Mouse (Mus musculus): ENCODE measurements around the gene Tnfrsf25.

DNA sequence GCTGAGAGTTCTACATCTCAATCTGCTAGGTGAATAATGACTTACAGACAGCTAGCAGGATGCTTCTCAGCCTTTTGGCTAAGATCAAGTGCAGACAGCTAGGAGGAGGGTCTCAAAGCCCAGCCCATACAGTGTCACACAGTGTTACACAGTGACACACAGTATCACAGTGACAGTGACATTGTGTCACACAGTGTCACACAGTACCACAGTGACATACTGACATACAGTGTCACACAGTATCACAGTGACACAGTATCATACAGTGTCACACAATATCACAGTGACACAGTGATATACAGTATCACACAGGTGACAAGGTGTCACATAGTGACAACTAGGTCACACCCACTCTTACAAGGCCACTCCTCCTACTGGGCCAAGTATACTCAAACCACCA lies 48.5 kb upstream of the Tnfrsf25 start:
- TF ChIP-seq CTCF (conservative IDR thresholded peaks at IDR 0.05; ENCODE audit: low read length) = no peak
- TF ChIP-seq NANOG (IDR thresholded peaks at IDR 0.05; ENCODE audit: borderline replicate concordance, low read length) = no peak
